8 mouse cellular contexts compared by ENCODE assay signal in the genomic region with DNA sequence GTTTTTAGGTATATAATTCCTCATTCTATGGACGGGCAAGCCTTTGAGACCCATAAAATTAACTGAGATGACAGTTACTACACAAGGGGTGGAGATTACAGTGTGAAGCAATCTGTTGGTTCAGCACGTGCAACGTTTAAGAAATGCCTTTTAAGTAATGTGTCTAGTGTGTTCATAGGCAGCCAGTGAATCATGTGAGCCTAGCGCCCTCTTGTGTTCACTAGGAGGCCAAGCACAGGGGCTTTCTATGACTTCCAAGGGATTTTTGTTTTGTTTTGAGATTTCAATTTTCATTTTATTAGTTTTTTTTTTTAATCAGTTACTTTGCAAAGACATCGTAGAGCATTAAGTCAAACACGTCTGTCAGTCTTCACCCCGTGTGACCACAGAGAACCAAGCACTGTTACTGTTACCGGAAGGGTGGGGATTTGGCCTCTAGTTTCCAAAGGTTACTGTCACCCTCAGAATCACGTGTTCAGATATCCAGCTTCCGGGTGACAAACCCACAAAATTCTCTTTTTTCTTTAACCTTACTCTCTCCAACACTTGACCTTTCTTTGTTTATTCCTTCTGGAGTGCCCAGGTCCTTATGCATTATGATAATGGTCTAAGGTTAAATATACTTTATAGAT. TPM values are rescaled to one million over a fixed set of nuclear protein-coding genes. Genes with fewer than 3 reads are reported as not detected.
DNase-seq lines count a peak whose midpoint lies in the region; ATAC-seq and TF ChIP-seq lines count a peak whose summit lies in the region.

No protein-coding gene starts in this region.

- intact Hi-C loops in heart, postnatal 25 days (cut with DNase I): loop anchor here (5.0 kb wide), 1 partner anchor 1028 kb away; no protein-coding TSS in a partner anchor

- H3K4me2 ChIP-seq in heart, embryonic 11.5 days: 0 out of 2 replicates have a peak overlapping the region, but pooled peaks have one; percentile 16
- H3K4me2 ChIP-seq in midbrain, embryonic 13.5 days (replicated peaks): no peak overlapping the region

- H3K9ac ChIP-seq in heart, embryonic 11.5 days (ENCODE audit: low read depth, low read length): no peak overlapping the region
- H3K9ac ChIP-seq in midbrain, embryonic 13.5 days (replicated peaks): no peak overlapping the region

- DNase-seq in heart, adult 11 months: peak; percentile 86
- DNase-seq in heart, postnatal 25 days (ENCODE audit: low spot score): no peak
- DNase-seq in brain, embryonic 14.5 days (ENCODE audit: low read depth): peak; percentile 80
- peak; percentile 58 to 60 for DNase-seq in kidney, postnatal 36 days
- DNase-seq in urinary bladder, adult 18-20 months (ENCODE audit: low spot score in 2 of 2): no peak

- H3K9me3 ChIP-seq in heart, embryonic 11.5 days (replicated peaks; ENCODE audit: control insufficient read depth, low read length): no peaks in the 10 kb centered on the region
- H3K9me3 ChIP-seq in midbrain, embryonic 13.5 days: no peaks in the 10 kb centered on the region

- TF ChIP-seq CTCF in brain, embryonic 14.5 days (IDR thresholded peaks at IDR 0.05; ENCODE audit: borderline replicate concordance, extremely low read depth, insufficient read depth, insufficient read length): peak; percentile 80; the same call in 1 of the 2 replicates

- ATAC-seq in CD4-positive, CD25-positive, alpha-beta regulatory T cell, adult 4 months: peak; percentile 88
- no peak for ATAC-seq in heart, embryonic 11.5 days (replicated peaks; ENCODE audit: insufficient number of reproducible peaks, low FRiP score, low TSS enrichment)
- ATAC-seq in midbrain, embryonic 13.5 days: 0 out of 2 replicates have a peak, but pooled peaks have one; percentile 63

- 26% methylated on average over 10 of the region's 10 CpGs for WGBS in heart, embryonic 11.5 days (ENCODE audit: insufficient replicate concordance)
- 30% methylated on average over 10 of the region's 10 CpGs for WGBS in midbrain, embryonic 13.5 days

- H3K36me3 ChIP-seq in heart, embryonic 11.5 days (ENCODE audit: control insufficient read depth, insufficient read depth, low read length): no peaks in the 10 kb centered on the region
- H3K36me3 ChIP-seq in midbrain, embryonic 13.5 days: no peaks in the 10 kb centered on the region

- H3K4me1 ChIP-seq in heart, embryonic 11.5 days (ENCODE audit: control insufficient read depth, insufficient read depth, low read length): no peaks in the 10 kb centered on the region
- H3K4me1 ChIP-seq in midbrain, embryonic 13.5 days (replicated peaks): 0 out of 2 replicates have a peak, but pooled peaks cover 2% of the 10 kb centered on the region

- no peak overlapping the region for H3K4me3 ChIP-seq in heart, embryonic 11.5 days (ENCODE audit: low read depth, low read length)
- H3K4me3 ChIP-seq in midbrain, embryonic 13.5 days (replicated peaks): no peak overlapping the region

- no peak for TF ChIP-seq POLR2A in brain, embryonic 14.5 days (IDR thresholded peaks at IDR 0.05; ENCODE audit: borderline replicate concordance, extremely low read depth, insufficient read depth, insufficient read length, poor library complexity, severe bottlenecking)

- H3K27ac ChIP-seq in heart, embryonic 11.5 days (ENCODE audit: low read depth, low read length): no peak overlapping the region
- no peak overlapping the region for H3K27ac ChIP-seq in midbrain, embryonic 13.5 days

- no peaks in the 10 kb centered on the region for H3K27me3 ChIP-seq in heart, embryonic 11.5 days (ENCODE audit: control insufficient read depth, insufficient read depth, low read length)
- H3K27me3 ChIP-seq in midbrain, embryonic 13.5 days: no peaks in the 10 kb centered on the region

RNA-seq across cellular contexts. Expression of gene Cycs, which starts 20.8 kb away (rescaled TPM):
- total RNA-seq in heart, postnatal 25 days (2021): 100 to 1,000 TPM; 173 to 198 TPM
- polyA plus RNA-seq in CD4-positive, CD25-positive, alpha-beta regulatory T cell, adult 4 months (2017; shearing (Covaris generic)): 10 to 100 TPM; 23.7 to 32.0 TPM
- 41.3 and 42.7 TPM in 2 replicates for polyA plus RNA-seq in brain, embryonic 14.5 days (2012; rRNA removed)
- polyA plus RNA-seq in heart, embryonic 11.5 days (2014; fragmentation: Nextera tagmentation; extraction: Ambion mirVana): 168 and 176 TPM in 2 replicates
- polyA plus RNA-seq in midbrain, embryonic 13.5 days (2015; fragmentation: Nextera tagmentation; extraction: Ambion mirVana): 66.0 and 73.9 TPM in 2 replicates

RNA-seq across cellular contexts. Expression of gene 4921507P07Rik, which starts 50.9 kb away (rescaled TPM):
- under 1 TPM; 0.28 to 0.36 TPM for total RNA-seq in heart, postnatal 25 days (2021)
- under 1 TPM; 0.58 to 0.66 TPM for polyA plus RNA-seq in CD4-positive, CD25-positive, alpha-beta regulatory T cell, adult 4 months (2017; shearing (Covaris generic))
- 2.1 and 3.2 TPM in 2 replicates for polyA plus RNA-seq in brain, embryonic 14.5 days (2012; rRNA removed)
- polyA plus RNA-seq in heart, embryonic 11.5 days (2014; fragmentation: Nextera tagmentation; extraction: Ambion mirVana): 0.30 and 0.50 TPM in 2 replicates
- polyA plus RNA-seq in midbrain, embryonic 13.5 days (2015; fragmentation: Nextera tagmentation; extraction: Ambion mirVana): 1.9 and 2.9 TPM in 2 replicates

Comparison
In these comparisons a context has a peak if more than half of its experiments do, and no peak if none do; other contexts are left out.
1. DNase-seq: peak in heart, adult 11 months (single experiment), brain, embryonic 14.5 days (single experiment) and kidney, postnatal 36 days (2 of 2); none in heart, postnatal 25 days (single experiment) and urinary bladder, adult 18-20 months (0 of 2).